Mouse (Mus musculus): ENCODE results near the gene Bbox1. TPM values are rescaled to one million over a fixed set of nuclear protein-coding genes. Genes with fewer than 3 reads are reported as not detected.
A peak's percentile ranks its signal among the peaks of the same experiment; 100 is the strongest.

The Bbox1 gene
- polyA plus RNA-seq, 1 experiment = not detected

DNA sequence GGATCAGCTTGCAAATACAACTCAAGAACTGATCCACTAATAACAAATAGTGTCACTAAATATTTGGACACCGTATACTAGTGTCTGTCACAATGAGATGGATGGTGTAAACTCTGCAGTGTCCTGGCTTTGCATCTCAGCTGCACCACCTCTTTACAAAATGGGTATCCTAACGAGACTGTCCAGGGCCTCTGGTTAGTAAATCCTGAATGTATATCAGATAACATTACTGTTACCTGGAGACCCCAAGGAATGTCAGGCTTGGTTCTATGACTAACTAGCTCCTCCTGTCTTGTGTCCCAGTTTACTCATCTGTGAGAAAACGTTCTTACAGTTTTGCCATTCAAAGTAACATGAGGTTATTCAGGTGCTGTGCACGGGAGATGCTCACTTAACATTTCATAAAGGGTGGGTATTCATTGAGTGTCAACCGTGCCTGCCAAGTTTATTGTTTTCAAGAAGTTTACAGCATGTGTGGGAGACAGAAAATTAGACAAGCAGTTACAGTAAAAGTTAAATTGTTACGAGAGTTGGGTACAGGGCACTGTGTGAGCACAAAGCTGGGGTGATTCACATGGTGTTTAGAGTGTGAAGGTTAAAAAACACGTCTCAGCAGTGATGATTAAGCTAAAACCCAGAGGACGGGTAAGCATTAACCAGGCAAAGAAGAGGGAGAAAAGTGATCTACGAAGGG, 99.2 kb downstream of the Bbox1 start:
- Histone ChIP-seq H3K4me3 (no peak overlapping the region), H3ac (ENCODE audit: control insufficient read depth, insufficient read length) (no peak overlapping the region), H3K79me2 (ENCODE audit: control insufficient read depth, insufficient read depth) (no peaks in the 10 kb centered on the region), H3K36me3 (ENCODE audit: control insufficient read depth, insufficient read depth) (no peaks in the 10 kb centered on the region), H3K27me3 (ENCODE audit: control insufficient read depth, insufficient read depth, insufficient read length) (no peaks in the 10 kb centered on the region), H3K4me2 (ENCODE audit: low read depth) (peak overlapping the region; percentile 6)
- no peak for TF ChIP-seq REST (IDR thresholded peaks at IDR 0.05; ENCODE audit: insufficient read depth, insufficient read length)
- TF ChIP-seq POLR2A (IDR thresholded peaks at IDR 0.05; ENCODE audit: insufficient read length, low read depth) = no peak
- TF ChIP-seq MAX (IDR thresholded peaks at IDR 0.05; ENCODE audit: low read depth) = no peak
- TF ChIP-seq SRF (IDR thresholded peaks at IDR 0.05; ENCODE audit: control insufficient read depth, insufficient read length, low read depth) = no peak
- TF ChIP-seq MYOD1 (IDR thresholded peaks at IDR 0.05; ENCODE audit: control insufficient read depth in 1 of 3, insufficient read length in 2 of 3, low read depth in 2 of 3) = no peak
- TF ChIP-seq MYOG (IDR thresholded peaks at IDR 0.05; ENCODE audit: control insufficient read depth in 1 of 3, insufficient read depth in 1 of 3, insufficient read length in 2 of 3, low read depth in 2 of 3) = no peak
- TF ChIP-seq CEBPB (IDR thresholded peaks at IDR 0.05; ENCODE audit: insufficient read depth, poor library complexity, severe bottlenecking) = no peak
- no peak for TF ChIP-seq E2F4 (IDR thresholded peaks at IDR 0.05; ENCODE audit: insufficient read depth)
- TF ChIP-seq TCF3 (IDR thresholded peaks at IDR 0.05; ENCODE audit: insufficient read length, low read depth) = no peak

DNA sequence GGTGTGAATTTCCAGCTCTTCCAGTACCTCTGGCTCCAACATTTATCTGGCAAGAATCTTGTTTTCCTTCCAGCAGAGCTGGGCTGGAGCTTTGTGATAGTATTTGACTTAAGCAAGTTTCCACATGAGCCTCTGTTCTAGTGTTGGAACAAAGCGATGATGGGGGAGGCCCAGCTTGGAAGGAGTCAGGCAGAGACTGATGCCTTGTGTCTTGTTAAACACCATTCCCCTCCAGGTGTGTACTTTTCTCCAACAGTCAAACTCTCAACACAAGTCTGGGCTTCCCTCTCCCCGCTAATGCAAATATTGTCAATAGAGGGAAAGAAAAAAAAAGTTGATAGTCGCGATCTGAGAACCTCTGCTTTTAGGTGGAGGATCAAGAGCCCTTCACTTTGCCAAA, 100.1 kb downstream of the Bbox1 start:
- Histone ChIP-seq H3K27me3 (ENCODE audit: control insufficient read depth, insufficient read depth, insufficient read length) (no peaks in the 10 kb centered on the region), H3ac (ENCODE audit: control insufficient read depth, insufficient read length) (no peak overlapping the region), H3K79me2 (ENCODE audit: control insufficient read depth, insufficient read depth) (no peaks in the 10 kb centered on the region), H3K4me2 (ENCODE audit: low read depth) (no peak overlapping the region), H3K36me3 (ENCODE audit: control insufficient read depth, insufficient read depth) (no peaks in the 10 kb centered on the region), H3K4me3 (no peak overlapping the region)
- no peak for TF ChIP-seq MAX (IDR thresholded peaks at IDR 0.05; ENCODE audit: low read depth)
- no peak for TF ChIP-seq POLR2A (IDR thresholded peaks at IDR 0.05; ENCODE audit: insufficient read length, low read depth)

Other genes with a start within 250 kb of the Bbox1 start
- 5.9 TPM for gene Fibin, start 48.6 kb upstream of the Bbox1 start, polyA plus RNA-seq (2012; fragmentation: generic; extraction: Trizol)

Data from myocyte (in vitro differentiated cells).